Mouse (Mus musculus) testis, postnatal 10 days (tissue): Measurements from ENCODE around the gene Coq10a.

Source experiments
- DNase-seq: peaks from one replicate; pipeline ENCODE4 v3.0.0; 2021; ENCODE audit warnings: low spot score

Coq10a gene

GRCm38 (mm10) chr10:128385902-128386301 is 17.1 kb upstream of the Coq10a start:
- DNase-seq, result no peak

DNA sequence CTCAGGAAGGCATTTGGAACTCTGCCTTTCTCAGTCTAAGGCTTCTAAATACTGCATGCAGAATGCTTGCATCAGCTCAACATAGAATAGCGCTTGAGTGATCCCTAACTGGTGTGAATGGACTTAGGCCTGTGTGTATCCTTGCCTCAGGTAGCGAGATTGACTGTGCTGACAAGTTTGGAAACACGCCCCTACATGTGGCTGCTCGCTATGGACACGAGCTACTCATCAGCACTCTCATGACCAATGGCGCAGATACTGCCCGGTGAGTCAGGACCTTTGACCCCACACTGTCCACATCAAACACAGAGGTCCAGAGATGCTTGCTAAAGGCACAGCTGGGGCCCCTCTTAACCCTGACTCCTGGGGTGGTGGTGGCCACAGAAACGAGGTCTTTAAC is 13.7 kb upstream of the Coq10a start:
- DNase-seq, result no peak

DNA sequence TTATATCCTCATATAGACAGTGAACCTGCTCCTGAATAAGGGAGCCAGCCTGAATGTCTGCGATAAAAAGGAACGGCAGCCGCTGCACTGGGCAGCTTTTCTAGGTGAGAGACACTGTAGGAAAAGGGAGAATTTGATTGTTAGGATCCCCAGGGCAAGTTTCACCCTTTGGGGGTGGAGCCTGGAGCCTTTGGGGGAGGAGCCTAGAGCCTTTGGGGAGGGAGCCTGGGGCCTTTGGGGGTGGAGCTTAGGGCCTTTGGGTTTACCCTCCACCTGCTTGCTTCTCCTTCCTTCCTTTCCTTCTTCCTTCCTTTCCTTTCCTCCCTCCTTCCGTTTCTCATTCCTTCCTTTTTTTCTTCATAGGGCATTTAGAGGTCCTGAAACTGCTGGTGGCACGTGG is 11.8 kb upstream of the Coq10a start:
- no peak for DNase-seq

- DNase-seq, result peak; percentile 42
Measured at GRCm38 (mm10) chr10:128379260-128379659, 10.5 kb upstream of the Coq10a start.

- DNase-seq, result no peak
Measured at GRCm38 (mm10) chr10:128378462-128378861, 9.7 kb upstream of the Coq10a start.

GRCm38 (mm10) chr10:128377940-128378448 is 9.2 kb upstream of the Coq10a start:
- no peak for DNase-seq

DNA sequence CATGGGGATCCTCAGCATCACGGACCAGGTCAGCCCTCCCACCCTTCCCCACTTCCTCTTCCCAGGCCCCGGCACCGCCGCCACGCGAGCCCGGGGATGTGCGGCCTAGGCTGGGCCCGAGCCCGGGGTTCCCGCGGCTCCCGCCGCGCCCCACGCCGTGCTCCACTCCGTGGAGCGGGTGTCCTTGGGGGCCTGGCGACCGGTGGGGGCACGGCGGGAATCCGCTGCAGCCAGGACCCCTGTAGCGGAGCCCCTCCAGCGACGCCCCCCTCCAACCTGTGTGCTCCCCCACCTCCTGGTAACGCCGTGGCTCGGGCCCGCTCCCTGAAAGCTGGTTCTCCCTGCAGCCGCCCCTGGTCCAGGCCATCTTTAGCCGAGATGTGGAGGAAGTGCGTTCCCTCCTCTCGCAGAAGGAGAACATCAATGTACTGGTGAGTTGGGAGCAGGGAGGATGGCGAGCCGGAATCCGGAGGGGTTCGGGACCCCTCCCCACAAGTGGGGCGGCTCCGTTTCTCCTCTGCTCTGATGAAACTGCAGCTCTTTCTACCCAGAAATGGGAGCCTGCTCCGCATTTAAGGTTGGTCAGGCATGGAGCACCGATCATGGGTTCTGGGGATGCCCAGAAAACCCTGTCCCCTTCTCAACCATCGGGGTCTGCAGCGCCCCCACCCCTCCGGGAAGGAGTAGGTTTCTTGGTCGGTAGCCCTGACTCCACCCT is 8.6 kb upstream of the Coq10a start:
- DNase-seq, result peak; percentile 69

DNA sequence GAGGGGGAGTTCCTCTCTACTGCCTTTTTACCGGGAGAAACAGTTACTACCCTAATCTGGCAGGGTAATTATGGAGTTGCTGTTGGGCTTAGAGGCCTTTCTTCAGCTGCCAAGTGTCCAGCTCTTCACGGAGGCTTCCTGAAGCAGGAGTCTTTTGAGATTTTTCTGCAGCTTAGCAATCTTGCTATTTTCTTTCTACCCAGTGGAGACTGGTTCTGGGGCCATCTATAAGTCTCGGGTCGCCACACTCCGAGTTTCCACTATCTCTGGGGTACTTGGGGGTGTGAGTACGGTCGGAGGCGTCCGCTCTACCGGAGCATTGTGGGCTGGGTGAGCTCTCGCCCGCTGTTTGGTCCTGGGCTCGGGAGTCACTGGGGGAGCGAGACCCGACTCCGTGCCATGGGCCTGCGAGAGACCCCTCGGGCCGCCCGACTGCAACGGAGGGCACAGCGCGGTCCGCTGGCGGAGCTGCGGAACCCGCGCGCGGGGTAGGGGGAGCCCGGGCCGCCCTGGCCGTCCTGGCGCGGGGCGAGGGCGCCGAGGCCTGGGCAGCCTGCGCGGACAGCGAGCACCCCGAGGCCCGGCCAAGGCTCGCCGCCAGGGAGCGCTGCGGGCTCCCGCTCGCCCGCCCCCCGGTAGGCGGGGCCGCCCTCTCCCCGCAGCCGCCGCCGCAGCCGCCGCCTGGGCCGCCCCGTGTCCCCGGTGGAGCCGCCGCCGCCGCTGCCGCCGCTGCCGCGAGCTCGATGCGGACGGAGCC is 7.8 kb upstream of the Coq10a start, which contains the start of gene Ankrd52:
Ankrd52 (plus strand) TSS at position 661 of the 757 bp plus-strand sequence.
- DNase-seq, result peak; percentile 93

GRCm38 (mm10) chr10:128376099-128376454 is 7.3 kb upstream of the Coq10a start:
- no peak for DNase-seq

DNA sequence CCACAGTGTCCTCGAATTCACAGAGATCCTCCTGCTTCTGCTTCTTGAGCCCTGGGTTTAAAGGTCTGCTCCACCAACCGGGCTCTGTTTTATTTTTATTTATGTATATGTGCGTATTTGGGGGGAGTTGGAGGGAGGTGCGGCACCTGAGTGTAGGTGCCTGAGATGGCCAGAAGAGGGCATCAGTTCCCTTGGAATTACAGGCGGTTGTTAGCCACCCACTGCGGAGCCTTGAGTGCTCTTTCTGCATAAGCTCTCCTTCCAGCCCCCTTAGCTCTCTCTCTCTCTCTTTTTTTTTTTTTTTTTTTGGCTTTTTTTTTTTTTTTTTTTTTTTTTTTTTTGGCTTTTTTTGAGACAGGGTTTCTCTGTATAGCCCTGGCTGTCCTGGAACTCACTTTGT is 5.6 kb upstream of the Coq10a start:
- peak; percentile 43 for DNase-seq

GRCm38 (mm10) chr10:128372989-128373748 is 4.4 kb upstream of the Coq10a start:
- no peak for DNase-seq

DNA sequence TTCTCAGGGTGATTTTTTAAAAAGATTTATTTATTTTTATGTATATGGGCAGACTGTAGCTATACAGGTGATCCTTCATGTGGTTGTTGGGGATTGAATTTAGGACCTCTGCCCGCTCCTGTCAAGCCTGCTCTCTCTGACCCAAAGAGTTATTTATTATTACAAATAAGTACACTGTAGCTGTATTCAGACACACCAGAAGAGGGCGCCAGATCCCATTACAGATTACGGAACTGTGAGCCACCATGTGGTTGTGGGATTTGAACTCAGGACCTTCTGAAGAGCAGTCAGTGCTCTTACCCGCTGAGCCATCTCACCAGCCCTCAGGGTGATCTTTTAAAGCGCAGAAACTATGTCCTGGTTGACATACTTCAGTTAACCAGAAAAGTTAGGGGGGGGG is 3.3 kb upstream of the Coq10a start:
- DNase-seq, result no peak

GRCm38 (mm10) chr10:128370601-128371000 is 1.8 kb upstream of the Coq10a start:
- no peak for DNase-seq

DNA sequence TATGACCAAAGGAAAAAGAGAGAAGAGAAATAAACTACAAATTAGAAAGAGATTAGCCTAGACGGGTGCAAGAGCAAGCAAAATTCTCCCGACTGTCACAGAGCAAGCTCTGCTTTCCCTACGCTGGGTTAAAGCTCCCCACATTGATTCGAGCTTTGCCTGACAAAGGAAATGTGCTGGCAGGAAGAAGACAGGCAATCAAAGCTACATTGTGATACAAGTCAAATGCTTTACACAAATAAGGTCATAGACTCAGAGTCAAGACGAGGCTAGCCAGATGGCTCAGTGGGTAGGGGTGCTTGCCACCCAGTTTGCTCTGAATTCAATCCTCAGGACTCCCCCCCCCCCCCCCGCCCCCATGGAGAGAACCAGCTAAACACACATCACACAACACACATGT is 1.2 kb upstream of the Coq10a start:
- DNase-seq, result no peak

DNA sequence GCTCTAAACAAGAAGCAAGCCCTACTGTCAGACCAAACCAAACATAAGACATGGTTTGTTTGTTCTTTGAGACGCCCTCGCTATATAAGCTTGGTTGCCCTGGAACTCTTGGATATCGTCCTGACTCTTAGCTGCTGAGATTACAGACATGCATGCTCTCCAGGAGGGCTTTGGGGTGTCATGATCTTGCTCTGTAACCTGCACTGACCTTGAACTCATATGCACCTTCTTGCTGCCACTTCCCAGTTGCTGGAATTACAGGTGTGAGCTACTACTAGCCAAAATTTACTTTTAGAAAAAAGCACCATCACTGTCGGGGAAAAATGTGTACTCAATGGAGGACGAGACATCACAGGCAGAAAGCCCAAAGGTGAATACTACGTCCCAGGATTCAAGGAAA is 802 bp upstream of the Coq10a start:
- DNase-seq, result no peak

GRCm38 (mm10) chr10:128369218-128369543 is 384 bp upstream of the Coq10a start:
- DNase-seq, result no peak

GRCm38 (mm10) chr10:128367899-128368401 is 847 bp downstream of the Coq10a start:
- DNase-seq, result no peak

- DNase-seq, result peak; percentile 51
Measured at GRCm38 (mm10) chr10:128362568-128362967, 6.2 kb downstream of the Coq10a start.

GRCm38 (mm10) chr10:128361836-128362235 is 7.0 kb downstream of the Coq10a start:
- no peak for DNase-seq

- no peak for DNase-seq
Measured at GRCm38 (mm10) chr10:128359226-128359625, 9.6 kb downstream of the Coq10a start.

DNA sequence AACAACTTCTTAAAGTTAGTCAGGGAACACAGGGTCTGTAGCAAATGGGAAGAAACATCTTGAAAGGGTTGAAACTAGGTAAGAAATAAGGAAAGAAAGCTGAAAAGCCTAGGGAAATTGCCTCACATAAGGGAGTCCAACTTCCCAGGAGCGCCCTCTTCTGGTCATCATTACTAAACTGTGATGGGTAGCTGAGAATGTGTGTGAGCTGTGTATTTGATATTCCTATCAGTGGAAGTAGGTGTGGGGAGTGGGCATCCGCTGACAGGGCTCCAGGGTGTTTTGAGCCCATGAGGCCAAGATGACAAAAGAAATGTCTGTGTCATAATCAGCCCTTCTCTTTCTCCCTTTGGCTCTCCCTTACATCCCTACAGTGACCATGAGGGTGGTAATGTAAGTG is 10.0 kb downstream of the Coq10a start:
- peak; percentile 69 for DNase-seq

DNA sequence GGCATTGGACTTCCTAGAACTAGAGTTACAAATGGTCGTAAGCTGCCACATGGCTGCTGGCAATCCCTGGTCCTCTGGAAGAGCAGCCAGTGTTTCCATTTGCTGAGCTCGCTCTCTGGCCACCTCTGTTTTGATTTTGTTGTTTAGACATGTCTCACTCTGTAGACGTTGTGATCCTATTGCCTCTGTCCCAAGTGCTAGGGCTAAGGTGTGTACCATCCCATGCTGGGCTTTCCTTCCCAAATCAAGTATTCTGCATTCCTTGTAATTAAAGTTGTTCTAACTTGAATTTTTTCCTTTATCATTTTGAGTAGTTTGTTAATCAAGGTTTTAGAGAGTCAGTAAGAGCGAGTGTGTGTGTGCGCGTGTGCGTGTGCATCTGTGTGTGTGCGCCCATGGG is 21.3 kb downstream of the Coq10a start:
- no peak for DNase-seq
